Mouse (Mus musculus) 3T3-L1 (cell line): ENCODE results near the gene Mak.
"Not testable (repeated sequence)": the region's sequence is repeated elsewhere in the genome, so short reads cannot be mapped to it uniquely, and the experiment has no call there.

Source experiments
- DNase-seq: peaks from one replicate; pipeline ENCODE4 v3.0.0-alpha.2; 2015; ENCODE audit warnings: low read depth, low spot score

The Mak gene

GRCm38 (mm10) chr13:40998537-40998936, 81.0 kb downstream of the Mak start:
- DNase-seq: not testable (repeated sequence)

GRCm38 (mm10) chr13:40994487-40995263, 84.8 kb downstream of the Mak start:
- DNase-seq: no peak

- DNase-seq: peak; percentile 52
These were observed 91.1 kb downstream of the Mak start for GRCm38 (mm10) chr13:40988418-40988817.

- DNase-seq: not testable (repeated sequence)
These were observed 91.8 kb downstream of the Mak start for GRCm38 (mm10) chr13:40987608-40988303.

GRCm38 (mm10) chr13:40986081-40986480, 93.4 kb downstream of the Mak start:
- DNase-seq: peak; percentile 62

- peak; percentile 94 for DNase-seq
These were observed 96.7 kb downstream of the Mak start for GRCm38 (mm10) chr13:40982759-40983158.

GRCm38 (mm10) chr13:40979321-40979720, 100.2 kb downstream of the Mak start:
- DNase-seq: no peak

GRCm38 (mm10) chr13:40978652-40979051, 100.9 kb downstream of the Mak start:
- no peak for DNase-seq

GRCm38 (mm10) chr13:40977609-40978008, 101.9 kb downstream of the Mak start:
- peak; percentile 38 for DNase-seq
